Mouse (Mus musculus) intestine, embryonic 14.5 days (tissue): Measurements from ENCODE around the gene Fbxl8. TPM values are rescaled to one million over a fixed set of nuclear protein-coding genes. Genes with fewer than 3 reads are reported as not detected.

Experiments used
- ATAC-seq: fragments of 200-750 bp; cut with Nextera tagmentation; replicated peaks from 2 replicates; pipeline ENCODE4 v1.8.0; 2017; ENCODE audit warnings: low read depth, moderate number of reproducible peaks, moderate TSS enrichment, moderate library complexity; ENCODE audit not compliant: low FRiP score, low TSS enrichment
- DNase-seq: peaks from one replicate; pipeline ENCODE4 v3.0.0-alpha.2; 2018; ENCODE audit warnings: low spot score
- H3K27ac ChIP-seq: fragments of 300-500 bp; sonication (generic); 2 replicates; pipeline ENCODE4 v1.5.1; 2014; ENCODE audit warnings: low read depth, mild to moderate bottlenecking, control low read depth
- H3K27me3 ChIP-seq: fragments of 300-500 bp; sonication (generic); replicated peaks from 2 replicates; pipeline ENCODE4 v1.6.1; 2014; ENCODE audit warnings: low read length, control low read depth; ENCODE audit not compliant: control insufficient read depth, insufficient read depth
- H3K36me3 ChIP-seq: fragments of 300-500 bp; sonication (generic); 2 replicates; pipeline ENCODE4 v1.6.1; 2014; ENCODE audit warnings: low read length, control low read depth; ENCODE audit not compliant: control insufficient read depth, insufficient read depth
- H3K4me1 ChIP-seq: fragments of 300-500 bp; sonication (generic); replicated peaks from 2 replicates; pipeline ENCODE4 v1.6.1; 2014; ENCODE audit warnings: low read length, control low read depth, mixed read lengths; ENCODE audit not compliant: control insufficient read depth, insufficient read depth
- H3K4me2 ChIP-seq: fragments of 300-500 bp; sonication (generic); 2 replicates; pipeline ENCODE4 v1.6.1; 2014; ENCODE audit warnings: low read length
- H3K4me3 ChIP-seq: fragments of 300-500 bp; sonication (generic); 2 replicates; pipeline ENCODE4 v1.5.1; 2014; ENCODE audit warnings: low read depth, low read length, control low read depth, mixed read lengths
- H3K9ac ChIP-seq: fragments of 300-500 bp; sonication (generic); 2 replicates; pipeline ENCODE4 v1.6.1; 2014; ENCODE audit warnings: mild to moderate bottlenecking, low read length
- H3K9me3 ChIP-seq: fragments of 300-500 bp; sonication (generic); 2 replicates; pipeline ENCODE4 v1.6.1; 2016; ENCODE audit warnings: low read length, control low read depth; ENCODE audit not compliant: control insufficient read depth
- WGBS: fragments of 180-500 bp; shearing (Covaris S2); extraction: QIAGEN DNeasy Blood & Tissue Kit; methylation state at CpG from one replicate; pipeline ENCODE4 v1.1.7; 2014; 5-methylcytosine and 5-hydroxymethylcytosine counted together
- polyA plus RNA-seq: library from polyadenylated mRNA; unstranded; fragments of >200 nt; fragmentation: Nextera tagmentation; extraction: Ambion mirVana; gene quantifications from 2 replicates; pipeline ENCODE4 v1.2.1, GENCODE M21; 2014

The Fbxl8 gene
- polyA plus RNA-seq, 1 experiment from 2014 or later = 4.9 TPM

GRCm38 (mm10) chr8:105275387-105275786 lies 10.9 kb downstream of the Fbxl8 start:
- no peak overlapping the region for H3K27ac ChIP-seq
- ATAC-seq (no peak), DNase-seq (no peak)
- no peak overlapping the region for H3K9ac ChIP-seq
- peaks cover 99% of the 10 kb centered on the region for H3K27me3 ChIP-seq
- no peak overlapping the region for H3K4me3 ChIP-seq
- peak overlapping the region; percentile 71 for H3K4me2 ChIP-seq
- no peaks in the 10 kb centered on the region for H3K9me3 ChIP-seq
- peaks cover 9% of the 10 kb centered on the region for H3K4me1 ChIP-seq
- 10% methylated on average over 11 of the region's 11 CpGs for WGBS
- H3K36me3 ChIP-seq = no peaks in the 10 kb centered on the region

- Histone ChIP-seq H3K9ac (0 out of 2 replicates have a peak within 1 kb of the TSS, but pooled peaks have one; percentile 18), H3K4me1 (peaks cover 4% of the 10 kb centered on the region)
- 9% methylated on average over 10 of the region's 10 CpGs for WGBS
Observed at GRCm38 (mm10) chr8:105275840-105276239, 11.4 kb downstream of the Fbxl8 start, which contains the start of gene Nol3. Gene Nol3 (plus strand): TSS chr8:105276140.

GRCm38 (mm10) chr8:105276292-105277120 lies 12.1 kb downstream of the Fbxl8 start:
- H3K27me3 ChIP-seq = peaks cover 88% of the 10 kb centered on the region
- H3K4me3 ChIP-seq = peak overlapping the region; percentile 34
- peak overlapping the region; percentile 71 for H3K4me2 ChIP-seq
- no peaks in the 10 kb centered on the region for H3K9me3 ChIP-seq
- DNase-seq (peak; percentile 75), ATAC-seq (peak; percentile 45; the same call in 1 of the 2 replicates)
- H3K27ac ChIP-seq = no peak overlapping the region
- H3K36me3 ChIP-seq = 0 out of 2 replicates have a peak, but pooled peaks cover 3% of the 10 kb centered on the region
- H3K9ac ChIP-seq = 0 out of 2 replicates have a peak overlapping the region, but pooled peaks have one; percentile 18
- WGBS = 3% methylated on average over 30 of the region's 30 CpGs
- H3K4me1 ChIP-seq = peaks cover 3% of the 10 kb centered on the region; the same call in 1 of the 2 replicates

More at GRCm38 (mm10) chr8:105275840-105276239, 11.4 kb downstream of the Fbxl8 start, which contains the start of gene Nol3:
- Histone ChIP-seq H3K36me3 (no peaks in the 10 kb centered on the region), H3K4me2 (peak within 1 kb of the TSS; percentile 71), H3K27me3 (peaks cover 94% of the 10 kb centered on the region), H3K4me3 (peak within 1 kb of the TSS; percentile 34), H3K27ac (no peak within 1 kb of the TSS), H3K9me3 (no peaks in the 10 kb centered on the region)
- ATAC-seq (no peak), DNase-seq (no peak)

- H3K4me1 ChIP-seq = peaks cover 3% of the 10 kb centered on the region; the same call in 1 of the 2 replicates
- ATAC-seq = peak; percentile 34; the same call in 1 of the 2 replicates
- DNase-seq = no peak
- peaks cover 15% of the 10 kb centered on the region; the same call in 1 of the 2 replicates for H3K36me3 ChIP-seq
- 4% methylated on average over 28 of the region's 28 CpGs for WGBS
- no peaks in the 10 kb centered on the region for H3K9me3 ChIP-seq
- H3K9ac ChIP-seq = no peak overlapping the region; the same call in 1 of the 2 replicates
- H3K27me3 ChIP-seq = peaks cover 64% of the 10 kb centered on the region
- peak overlapping the region; percentile 36; the same call in 1 of the 2 replicates for H3K4me2 ChIP-seq
- H3K4me3 ChIP-seq = peak overlapping the region; percentile 19
- H3K27ac ChIP-seq = no peak overlapping the region
Observed at GRCm38 (mm10) chr8:105278911-105279334, 14.5 kb downstream of the Fbxl8 start.

GRCm38 (mm10) chr8:105280567-105280966 lies 16.1 kb downstream of the Fbxl8 start:
- H3K27me3 ChIP-seq = peaks cover 47% of the 10 kb centered on the region
- ATAC-seq = no peak
- peaks cover 20% of the 10 kb centered on the region for H3K36me3 ChIP-seq
- no peak overlapping the region for H3K4me3 ChIP-seq
- H3K9ac ChIP-seq = no peak overlapping the region
- WGBS = 81% methylated on average over 3 of the region's 3 CpGs
- peaks cover 3% of the 10 kb centered on the region; the same call in 1 of the 2 replicates for H3K4me1 ChIP-seq
- no peak for DNase-seq
- no peak overlapping the region for H3K27ac ChIP-seq
- H3K4me2 ChIP-seq = no peak overlapping the region
- no peaks in the 10 kb centered on the region for H3K9me3 ChIP-seq

- Histone ChIP-seq H3K27me3 (peaks cover 35% of the 10 kb centered on the region), H3K9ac (no peak overlapping the region), H3K4me1 (no peaks in the 10 kb centered on the region), H3K4me2 (no peak overlapping the region), H3K9me3 (no peaks in the 10 kb centered on the region), H3K4me3 (no peak overlapping the region), H3K27ac (no peak overlapping the region), H3K36me3 (peaks cover 20% of the 10 kb centered on the region)
- whole genome bisulfite sequencing = 84% methylated on average over 12 of the region's 12 CpGs
- ATAC-seq (no peak), DNase-seq (no peak)
Observed at GRCm38 (mm10) chr8:105281821-105282220, 17.4 kb downstream of the Fbxl8 start.

GRCm38 (mm10) chr8:105282239-105282638 lies 17.8 kb downstream of the Fbxl8 start:
- ATAC-seq (no peak), DNase-seq (no peak)
- 79% methylated on average over 4 of the region's 4 CpGs for WGBS
- H3K9me3 ChIP-seq = no peaks in the 10 kb centered on the region
- no peak overlapping the region for H3K4me2 ChIP-seq
- no peak overlapping the region for H3K4me3 ChIP-seq
- H3K4me1 ChIP-seq = no peaks in the 10 kb centered on the region
- H3K27me3 ChIP-seq = peaks cover 30% of the 10 kb centered on the region
- no peak overlapping the region for H3K27ac ChIP-seq
- peaks cover 20% of the 10 kb centered on the region for H3K36me3 ChIP-seq
- no peak overlapping the region for H3K9ac ChIP-seq

- ATAC-seq = peak; percentile 28
- Histone ChIP-seq H3K27me3 (peaks cover 22% of the 10 kb centered on the region), H3K4me1 (no peaks in the 10 kb centered on the region), H3K9ac (no peak overlapping the region), H3K27ac (no peak overlapping the region), H3K4me2 (no peak overlapping the region), H3K36me3 (peaks cover 20% of the 10 kb centered on the region), H3K9me3 (no peaks in the 10 kb centered on the region), H3K4me3 (no peak overlapping the region)
- DNase-seq = peak; percentile 77
- 26% methylated on average over 23 of the region's 23 CpGs for WGBS
Observed at GRCm38 (mm10) chr8:105283074-105283473, 18.6 kb downstream of the Fbxl8 start.
